Mouse (Mus musculus) myocyte (in vitro differentiated cells): Measurements from ENCODE around the gene Sema5a. TPM values are rescaled to one million over a fixed set of nuclear protein-coding genes. Genes with fewer than 3 reads are reported as not detected.

Source experiments
- H3K27me3 ChIP-seq: one replicate; pipeline ENCODE4 v1.6.1; 2011; ENCODE audit not compliant: control insufficient read depth, insufficient read depth, insufficient read length
- H3K36me3 ChIP-seq: one replicate; pipeline ENCODE4 v1.6.1; 2011; ENCODE audit not compliant: control insufficient read depth, insufficient read depth
- H3K4me2 ChIP-seq: one replicate; pipeline ENCODE4 v1.6.1; 2011; ENCODE audit warnings: low read depth, control low read depth
- H3K4me3 ChIP-seq: one replicate; pipeline ENCODE4 v1.5.1; 2011; ENCODE audit warnings: mild to moderate bottlenecking, control low read depth, moderate library complexity
- H3K79me2 ChIP-seq: one replicate; pipeline ENCODE4 v1.6.1; 2011; ENCODE audit not compliant: control insufficient read depth, insufficient read depth
- H3ac ChIP-seq: one replicate; pipeline ENCODE4 v1.6.1; 2011; ENCODE audit not compliant: control insufficient read depth, insufficient read length
- CEBPB ChIP-seq: IDR thresholded peaks from 2 replicates; pipeline ENCODE4 v1.6.1; 2011; ENCODE audit warnings: mild to moderate bottlenecking, moderate library complexity; ENCODE audit not compliant: poor library complexity, insufficient read depth, severe bottlenecking
- E2F4 ChIP-seq: IDR thresholded peaks from one replicate; pipeline ENCODE4 v1.6.1; 2011; ENCODE audit warnings: mild to moderate bottlenecking, control low read depth, moderate library complexity; ENCODE audit not compliant: insufficient read depth
- MAX ChIP-seq: IDR thresholded peaks from one replicate; pipeline ENCODE4 v1.6.1; 2011; ENCODE audit warnings: low read depth, mild to moderate bottlenecking, control low read depth
- MYOD1 ChIP-seq, 3 experiments: IDR thresholded peaks; one replicate each; pipeline ENCODE4 v1.6.1; 2011; ENCODE audit warnings: control low read depth in 2 of 3, low read depth in 2 of 3, mild to moderate bottlenecking in 2 of 3, moderate library complexity in 1 of 3; ENCODE audit not compliant: insufficient read length in 2 of 3, control insufficient read depth in 1 of 3
- MYOG ChIP-seq, 3 experiments: IDR thresholded peaks; one replicate each; pipeline ENCODE4 v1.6.1; 2011; ENCODE audit warnings: control low read depth in 2 of 3, low read depth in 2 of 3, mild to moderate bottlenecking in 2 of 3; ENCODE audit not compliant: insufficient read length in 2 of 3, control insufficient read depth in 1 of 3, insufficient read depth in 1 of 3
- POLR2A ChIP-seq: IDR thresholded peaks from one replicate; pipeline ENCODE4 v1.6.1; 2011; ENCODE audit warnings: low read depth, mild to moderate bottlenecking, control low read depth, moderate library complexity; ENCODE audit not compliant: insufficient read length
- POLR2AphosphoS2 ChIP-seq: IDR thresholded peaks from one replicate; pipeline ENCODE4 v1.6.1; 2011; ENCODE audit warnings: low read depth, control low read depth; ENCODE audit not compliant: insufficient read length
- REST ChIP-seq: IDR thresholded peaks from one replicate; pipeline ENCODE4 v1.6.1; 2011; ENCODE audit warnings: mild to moderate bottlenecking, control low read depth, moderate library complexity; ENCODE audit not compliant: insufficient read depth, insufficient read length
- SRF ChIP-seq: IDR thresholded peaks from one replicate; pipeline ENCODE4 v1.6.1; 2011; ENCODE audit warnings: low read depth; ENCODE audit not compliant: control insufficient read depth, insufficient read length
- TCF12 ChIP-seq: IDR thresholded peaks from one replicate; pipeline ENCODE4 v1.6.1; 2011; ENCODE audit warnings: mild to moderate bottlenecking, control low read depth; ENCODE audit not compliant: poor library complexity, insufficient read depth, severe bottlenecking
- TCF3 ChIP-seq: IDR thresholded peaks from one replicate; pipeline ENCODE4 v1.6.1; 2011; ENCODE audit warnings: low read depth, control low read depth; ENCODE audit not compliant: insufficient read length
- USF1 ChIP-seq: IDR thresholded peaks from one replicate; pipeline ENCODE4 v1.6.1; 2011; ENCODE audit warnings: low read depth, mild to moderate bottlenecking, control low read depth, moderate library complexity
- polyA plus RNA-seq: library from polyadenylated mRNA; unstranded; fragments of >200 nt; fragmentation: generic; extraction: Trizol; gene quantifications from one replicate; pipeline ENCODE4 v1.2.1, GENCODE M21; 2012; ENCODE audit warnings: missing spikeins

Sema5a gene
- polyA plus RNA-seq, 1 experiment = 7.1 TPM

DNA sequence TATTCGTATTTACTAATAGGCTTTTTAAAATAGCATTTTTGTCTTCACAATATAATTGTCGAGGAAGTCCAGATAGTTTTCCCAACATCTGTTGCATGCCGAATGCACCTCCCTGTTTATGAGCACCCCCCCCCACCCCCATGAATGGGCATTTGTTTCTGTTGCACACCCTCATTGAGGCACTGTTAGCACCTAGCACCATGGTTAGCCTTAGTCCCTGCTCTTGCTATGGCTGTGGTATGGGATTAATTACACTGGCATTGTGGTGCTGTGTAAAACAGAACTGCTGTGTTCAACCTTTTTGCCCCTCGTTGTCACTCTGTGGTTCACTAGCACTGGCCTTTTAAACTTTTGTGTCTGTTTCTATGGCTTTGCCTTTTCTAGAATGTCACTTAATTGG lies 56.4 kb downstream of the Sema5a start:
- Histone ChIP-seq H3K4me2 (no peak overlapping the region), H3K36me3 (no peaks in the 10 kb centered on the region), H3K79me2 (no peaks in the 10 kb centered on the region), H3ac (no peak overlapping the region), H3K4me3 (no peak overlapping the region), H3K27me3 (no peaks in the 10 kb centered on the region)
- no peak for TF ChIP-seq MAX
- TF ChIP-seq E2F4 = no peak
- TF ChIP-seq SRF = no peak
- no peak for TF ChIP-seq POLR2A
- TF ChIP-seq MYOD1 (IDR thresholded peaks at IDR 0.05; ENCODE audit: control insufficient read depth in 1 of 3, insufficient read length in 2 of 3, low read depth in 2 of 3) = no peak
- TF ChIP-seq CEBPB = no peak
- TF ChIP-seq POLR2AphosphoS2 = no peak
- no peak for TF ChIP-seq USF1
- no peak for TF ChIP-seq TCF3
- no peak for TF ChIP-seq REST
- no peak for TF ChIP-seq TCF12
- no peak for TF ChIP-seq MYOG (IDR thresholded peaks at IDR 0.05; ENCODE audit: control insufficient read depth in 1 of 3, insufficient read depth in 1 of 3, insufficient read length in 2 of 3, low read depth in 2 of 3)

GRCm38 (mm10) chr15:32306557-32307243 lies 62.1 kb downstream of the Sema5a start:
- no peaks in the 10 kb centered on the region for H3K36me3 ChIP-seq
- no peak overlapping the region for H3ac ChIP-seq
- peak overlapping the region; percentile 53 for H3K4me2 ChIP-seq
- no peak overlapping the region for H3K4me3 ChIP-seq
- TF ChIP-seq USF1 (peak; percentile 76), TCF12 (no peak), POLR2AphosphoS2 (no peak), REST (no peak)
- H3K27me3 ChIP-seq = no peaks in the 10 kb centered on the region
- no peaks in the 10 kb centered on the region for H3K79me2 ChIP-seq

- no peaks in the 10 kb centered on the region for H3K36me3 ChIP-seq
- no peak overlapping the region for H3K4me2 ChIP-seq
- H3ac ChIP-seq = no peak overlapping the region
- no peaks in the 10 kb centered on the region for H3K79me2 ChIP-seq
- H3K4me3 ChIP-seq = no peak overlapping the region
- no peaks in the 10 kb centered on the region for H3K27me3 ChIP-seq
- TF ChIP-seq MYOD1 (IDR thresholded peaks at IDR 0.05; ENCODE audit: control insufficient read depth in 1 of 3, insufficient read length in 2 of 3, low read depth in 2 of 3) = no peak
- TF ChIP-seq POLR2A = no peak
- no peak for TF ChIP-seq E2F4
These were observed 66.2 kb downstream of the Sema5a start for GRCm38 (mm10) chr15:32310834-32311233.

DNA sequence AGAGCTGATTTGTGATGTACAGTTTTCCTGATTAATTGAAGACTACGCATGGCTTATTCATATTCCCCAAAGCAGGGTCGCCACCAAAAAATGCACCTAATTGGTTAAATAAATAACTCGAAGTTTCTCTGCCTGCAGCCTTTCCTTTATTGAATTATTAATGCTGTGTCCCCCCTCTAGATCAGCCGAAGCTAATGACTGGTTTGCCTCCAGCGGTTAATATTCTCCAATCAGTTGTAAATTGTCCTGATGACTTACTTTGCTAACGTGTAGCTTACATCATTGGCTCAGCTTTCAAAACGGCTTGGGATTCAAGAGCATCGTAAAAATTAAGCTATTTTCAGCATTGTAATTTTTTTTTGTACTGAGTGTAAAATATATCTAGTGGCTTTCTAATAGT lies 66.7 kb downstream of the Sema5a start:
- TF ChIP-seq E2F4 = no peak
- TF ChIP-seq TCF3 = no peak
- no peak for TF ChIP-seq SRF
- no peak for TF ChIP-seq REST
- no peak for TF ChIP-seq MAX
- TF ChIP-seq POLR2AphosphoS2 = no peak
- no peak for TF ChIP-seq MYOG (IDR thresholded peaks at IDR 0.05; ENCODE audit: control insufficient read depth in 1 of 3, insufficient read depth in 1 of 3, insufficient read length in 2 of 3, low read depth in 2 of 3)
- no peak for TF ChIP-seq CEBPB
- TF ChIP-seq TCF12 = no peak
- TF ChIP-seq POLR2A = no peak
- no peak for TF ChIP-seq MYOD1 (IDR thresholded peaks at IDR 0.05; ENCODE audit: control insufficient read depth in 1 of 3, insufficient read length in 2 of 3, low read depth in 2 of 3)
- TF ChIP-seq USF1 = no peak
- H3K4me2 ChIP-seq = no peak overlapping the region
- H3K79me2 ChIP-seq = no peaks in the 10 kb centered on the region
- H3K27me3 ChIP-seq = no peaks in the 10 kb centered on the region
- H3K4me3 ChIP-seq = no peak overlapping the region
- no peak overlapping the region for H3ac ChIP-seq
- H3K36me3 ChIP-seq = no peaks in the 10 kb centered on the region

GRCm38 (mm10) chr15:32317074-32317473 lies 72.5 kb downstream of the Sema5a start:
- Histone ChIP-seq H3K36me3 (no peaks in the 10 kb centered on the region), H3K79me2 (no peaks in the 10 kb centered on the region), H3ac (no peak overlapping the region), H3K27me3 (no peaks in the 10 kb centered on the region), H3K4me3 (no peak overlapping the region), H3K4me2 (no peak overlapping the region)
- TF ChIP-seq POLR2A = no peak
- TF ChIP-seq REST = no peak
- no peak for TF ChIP-seq SRF
- no peak for TF ChIP-seq MYOG (IDR thresholded peaks at IDR 0.05; ENCODE audit: control insufficient read depth in 1 of 3, insufficient read depth in 1 of 3, insufficient read length in 2 of 3, low read depth in 2 of 3)
- TF ChIP-seq USF1 = no peak
- TF ChIP-seq TCF3 = no peak
- TF ChIP-seq POLR2AphosphoS2 = no peak
- no peak for TF ChIP-seq MYOD1 (IDR thresholded peaks at IDR 0.05; ENCODE audit: control insufficient read depth in 1 of 3, insufficient read length in 2 of 3, low read depth in 2 of 3)
- TF ChIP-seq MAX = no peak
- no peak for TF ChIP-seq TCF12
- no peak for TF ChIP-seq CEBPB
- no peak for TF ChIP-seq E2F4
